ENCODE assay signal across 9 mouse cellular contexts in the genomic region with DNA sequence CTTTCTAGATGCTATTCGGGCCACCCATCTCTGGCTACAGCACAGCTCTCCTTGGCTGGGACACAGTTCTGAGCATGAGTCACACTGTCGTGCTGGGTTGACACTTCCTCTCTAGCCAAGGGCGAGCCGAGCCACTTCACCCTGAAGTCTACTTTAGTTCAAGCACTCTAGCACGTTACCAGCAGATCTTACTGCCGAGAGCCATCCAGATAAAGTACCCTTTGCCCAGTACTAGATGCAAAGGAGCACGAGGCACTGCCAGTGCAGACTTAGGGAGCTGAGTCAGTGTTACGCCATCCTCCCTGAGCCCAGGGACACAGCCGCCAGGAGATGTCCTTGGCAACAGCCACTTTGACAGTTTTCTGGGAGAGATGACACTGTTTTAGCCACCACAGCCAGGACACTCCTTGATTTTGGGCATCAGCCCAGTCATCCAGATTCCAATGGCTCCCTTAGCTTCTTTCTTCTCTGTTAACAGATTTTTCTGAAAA. TPM values are rescaled to one million over a fixed set of nuclear protein-coding genes. Genes with fewer than 3 reads are reported as not detected.
DNase-seq lines count a peak whose midpoint lies in the region; ATAC-seq lines count a peak whose summit lies in the region.
"Had no signal": no experiment of that assay in that cellular context is flagged by ENCODE, and none has a peak within 500 bp of the region (broad histone marks: within the 10 kb centered on the region; RNA-seq: fewer than 3 reads in every experiment).

No protein-coding gene starts in this region.

- no peaks in the 10 kb centered on the region for H3K9me3 ChIP-seq in forebrain, embryonic 15.5 days

- no peak overlapping the region for H3K4me2 ChIP-seq in forebrain, embryonic 15.5 days (replicated peaks)

- H3K36me3 ChIP-seq in forebrain, embryonic 15.5 days = no peaks in the 10 kb centered on the region

- H3K27me3 ChIP-seq in forebrain, embryonic 15.5 days = no peaks in the 10 kb centered on the region

- H3K4me1 ChIP-seq in forebrain, embryonic 15.5 days = peaks cover 2% of the 10 kb centered on the region; the same call in 1 of the 2 replicates

- H3K9ac ChIP-seq in forebrain, embryonic 15.5 days (replicated peaks) = no peak overlapping the region

- peak; percentile 90 for ATAC-seq in cerebellum, adult (ENCODE audit: insufficient number of reproducible peaks, low FRiP score, low TSS enrichment)
- ATAC-seq in forebrain, embryonic 15.5 days (replicated peaks) = no peak

- no peak overlapping the region for H3K4me3 ChIP-seq in forebrain, embryonic 15.5 days

- DNase-seq in cerebellum, postnatal 4 days (ENCODE audit: low spot score in 2 of 2) = no peak
- DNase-seq in 416B (ENCODE audit: low read depth) = peak; percentile 17
- DNase-seq in cerebellum, postnatal 10 days = peak; percentile 58 to 69
- DNase-seq in layer of hippocampus, postnatal 10 days (ENCODE audit: low spot score in 2 of 2) = peak; percentile 30 to 56
- DNase-seq in urinary bladder, postnatal 36 days (ENCODE audit: low spot score in 2 of 2) = peak; percentile 33 to 77
- no peak for DNase-seq in frontal cortex, postnatal 25 days (ENCODE audit: low spot score in 2 of 2)

- WGBS in forebrain, embryonic 15.5 days = 85% methylated on average over 9 of the region's 9 CpGs

- H3K27ac ChIP-seq in forebrain, embryonic 15.5 days (replicated peaks) = no peak overlapping the region

RNA-seq across cellular contexts. Expression of gene Tekt3, which starts 34.8 kb away (rescaled TPM):
- under 1 TPM; 0.38 to 0.80 TPM for total RNA-seq in layer of hippocampus, postnatal 10 days (2021)
- polyA plus RNA-seq in forebrain, embryonic 15.5 days (2015; fragmentation: Nextera tagmentation; extraction: Ambion mirVana) = not detected in 2 replicates
- polyA plus RNA-seq: heart, embryonic 16.5 days had no signal

Comparison
In these comparisons a context has a peak if more than half of its experiments do, and no peak if none do; other contexts are left out.
1. DNase-seq: peak in 416B (single experiment), cerebellum, postnatal 10 days (2 of 2), layer of hippocampus, postnatal 10 days (2 of 2) and urinary bladder, postnatal 36 days (2 of 2); none in cerebellum, postnatal 4 days (0 of 2) and frontal cortex, postnatal 25 days (0 of 2).